Mouse (Mus musculus) hindbrain, postnatal 0 days (tissue): Measurements from ENCODE around the gene Stk32c. TPM values are rescaled to one million over a fixed set of nuclear protein-coding genes. Genes with fewer than 3 reads are reported as not detected.
A peak's percentile ranks its signal among the peaks of the same experiment; 100 is the strongest.

Experiments
- ATAC-seq: fragments of 200-750 bp; cut with Nextera tagmentation; 2 replicates; pipeline ENCODE4 v1.8.0; 2017; ENCODE audit warnings: mild to moderate bottlenecking, moderate TSS enrichment, moderate library complexity
- DNase-seq: peaks from one replicate; pipeline ENCODE4 v3.0.0-alpha.2; 2015; ENCODE audit warnings: low spot score
- H3K27ac ChIP-seq: fragments of 300-500 bp; sonication (generic); 2 replicates; pipeline ENCODE4 v1.5.1; 2014; ENCODE audit warnings: mild to moderate bottlenecking
- H3K27me3 ChIP-seq: fragments of 300-500 bp; sonication (generic); 2 replicates; pipeline ENCODE4 v1.6.1; 2014; ENCODE audit warnings: low read length, mixed read lengths; ENCODE audit not compliant: insufficient read depth
- H3K36me3 ChIP-seq: fragments of 300-500 bp; sonication (generic); 2 replicates; pipeline ENCODE4 v1.6.1; 2014; ENCODE audit warnings: low read length, mixed read lengths; ENCODE audit not compliant: insufficient read depth
- H3K4me1 ChIP-seq: fragments of 300-500 bp; sonication (generic); 2 replicates; pipeline ENCODE4 v1.6.1; 2014; ENCODE audit warnings: antibody characterized with exemption, low read length, mixed read lengths; ENCODE audit not compliant: insufficient read depth
- H3K4me2 ChIP-seq: fragments of 300-500 bp; sonication (generic); 2 replicates; pipeline ENCODE4 v1.6.1; 2014; ENCODE audit warnings: low read depth, mild to moderate bottlenecking, low read length, moderate library complexity, mixed read lengths
- H3K4me3 ChIP-seq: fragments of 300-500 bp; sonication (generic); 2 replicates; pipeline ENCODE4 v1.5.1; 2014; ENCODE audit warnings: low read length
- H3K9ac ChIP-seq: fragments of 300-500 bp; sonication (generic); replicated peaks from 2 replicates; pipeline ENCODE4 v1.6.1; 2014; ENCODE audit warnings: mild to moderate bottlenecking, low read length, moderate library complexity, mixed read lengths
- H3K9me3 ChIP-seq: fragments of 300-500 bp; sonication (generic); 2 replicates; pipeline ENCODE4 v1.6.1; 2016; ENCODE audit warnings: low read length, mixed read lengths
- CTCF ChIP-seq: IDR thresholded peaks from 2 replicates; pipeline ENCODE4 v1.5.1; 2016; ENCODE audit warnings: antibody characterized with exemption, control low read depth, low read depth
- WGBS: fragments of 180-500 bp; shearing (Covaris S2); extraction: QIAGEN DNeasy Blood & Tissue Kit; methylation state at CpG from one replicate; pipeline ENCODE4 v1.1.7; 2014; 5-methylcytosine and 5-hydroxymethylcytosine counted together
- polyA plus RNA-seq: library from polyadenylated mRNA; unstranded; fragments of >200 nt; fragmentation: Nextera tagmentation; extraction: Ambion mirVana; gene quantifications from 2 replicates; pipeline ENCODE4 v1.2.1, GENCODE M21; 2015
- total RNA-seq: library from RNA; depleted of rRNA; stranded (reverse); fragments of >200 nt; gene quantifications from 2 replicates; pipeline ENCODE4 v1.2.3, GENCODE M21; 2014

Gene Stk32c
- total and polyA plus RNA-seq, 2 experiments from 2014 or later: 2.0 to 24.7 TPM

DNA sequence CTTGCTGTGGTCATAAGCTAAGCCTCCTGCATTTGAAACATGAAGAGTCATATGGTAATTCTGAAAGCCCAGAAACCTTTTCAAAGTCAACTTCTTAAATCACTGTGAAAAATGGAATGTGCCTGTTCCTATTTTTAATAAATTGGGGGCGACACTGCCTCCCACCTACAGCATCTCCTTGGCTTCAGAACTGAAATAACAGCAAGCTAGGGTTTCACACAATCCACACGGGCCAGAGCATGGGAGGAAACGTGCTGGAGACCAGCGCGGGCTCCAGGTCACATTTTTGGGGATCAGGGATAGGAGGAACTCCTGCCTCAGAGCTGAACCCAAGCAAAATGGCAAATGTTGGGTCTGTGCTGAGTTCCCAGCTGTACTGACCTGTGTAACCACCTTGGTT, 33.8 kb downstream of the Stk32c start:
- H3K4me2 ChIP-seq: no peak overlapping the region
- no peaks in the 10 kb centered on the region for H3K9me3 ChIP-seq
- TF ChIP-seq CTCF: no peak
- H3K9ac ChIP-seq: no peak overlapping the region
- H3K4me3 ChIP-seq: no peak overlapping the region
- no peak for DNase-seq
- no peaks in the 10 kb centered on the region for H3K36me3 ChIP-seq
- H3K4me1 ChIP-seq: no peaks in the 10 kb centered on the region
- no peak overlapping the region for H3K27ac ChIP-seq
- H3K27me3 ChIP-seq: no peaks in the 10 kb centered on the region
- 86% methylated on average over 5 of the region's 5 CpGs for WGBS
- ATAC-seq: no peak

DNA sequence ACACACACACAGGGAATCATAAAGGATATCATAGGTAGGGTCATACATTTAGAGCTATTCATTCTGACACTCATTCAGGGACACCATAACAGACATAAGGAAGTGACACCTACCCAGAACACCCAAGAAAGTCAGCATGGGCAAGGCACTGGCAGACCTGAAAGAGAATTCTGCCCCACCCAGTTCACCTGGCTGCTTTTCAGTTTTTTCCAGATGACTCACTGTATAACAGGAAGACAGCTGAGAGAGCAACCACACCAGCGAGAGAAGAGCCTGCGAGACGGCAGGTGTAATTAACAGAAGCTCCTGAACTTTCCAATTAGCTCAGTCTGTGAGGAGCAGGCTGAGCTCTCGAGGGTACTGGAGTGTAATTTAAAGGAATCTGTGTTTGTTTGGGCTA, 44.0 kb downstream of the Stk32c start:
- no peak for TF ChIP-seq CTCF

GRCm38 (mm10) chr7:139164410-139164809, 48.7 kb downstream of the Stk32c start:
- DNase-seq: no peak
- ATAC-seq: no peak
- no peak overlapping the region for H3K4me3 ChIP-seq
- no peak overlapping the region for H3K9ac ChIP-seq
- H3K4me1 ChIP-seq: peaks cover 1% of the 10 kb centered on the region; the same call in 1 of the 2 replicates
- TF ChIP-seq CTCF: no peak
- H3K4me2 ChIP-seq: no peak overlapping the region
- 0 out of 2 replicates have a peak, but pooled peaks cover 4% of the 10 kb centered on the region for H3K9me3 ChIP-seq
- H3K27ac ChIP-seq: no peak overlapping the region
- no peaks in the 10 kb centered on the region for H3K36me3 ChIP-seq
- H3K27me3 ChIP-seq: no peaks in the 10 kb centered on the region
- WGBS: 87% methylated on average over 5 of the region's 5 CpGs

More for the DNA sequence above, 44.0 kb downstream of the Stk32c start:
- H3K4me3 ChIP-seq: no peak overlapping the region
- H3K27ac ChIP-seq: no peak overlapping the region
- H3K27me3 ChIP-seq: no peaks in the 10 kb centered on the region
- H3K36me3 ChIP-seq: no peaks in the 10 kb centered on the region
- H3K4me2 ChIP-seq: no peak overlapping the region
- DNase-seq (no peak), ATAC-seq (no peak)
- no peak overlapping the region for H3K9ac ChIP-seq
- WGBS: 67% methylated on average over 4 of the region's 4 CpGs
- no peaks in the 10 kb centered on the region for H3K4me1 ChIP-seq
- H3K9me3 ChIP-seq: 0 out of 2 replicates have a peak, but pooled peaks cover 4% of the 10 kb centered on the region

DNA sequence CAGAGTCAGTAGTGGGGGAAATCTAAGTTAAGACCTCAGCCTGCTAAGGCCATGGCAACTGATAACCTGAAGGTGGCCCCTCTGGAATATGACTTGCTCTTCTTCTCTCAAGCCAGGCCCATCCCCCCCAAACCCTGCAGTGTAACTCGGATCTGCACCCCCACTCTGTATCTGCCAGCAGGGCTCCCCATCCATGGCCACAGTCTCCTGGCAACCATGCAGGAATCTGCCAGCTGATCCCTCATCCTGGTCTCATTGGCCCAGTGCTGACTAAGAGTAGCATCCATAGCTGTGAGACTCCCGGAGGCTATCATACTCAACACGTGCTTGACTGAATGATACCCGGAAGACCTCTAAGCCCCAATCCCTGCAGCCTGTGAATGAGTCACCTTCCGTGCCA, 54.2 kb downstream of the Stk32c start:
- H3K9ac ChIP-seq: no peak overlapping the region
- peak; percentile 65 for DNase-seq

GRCm38 (mm10) chr7:139158549-139158948, 54.6 kb downstream of the Stk32c start:
- no peak overlapping the region for H3K9ac ChIP-seq
- no peaks in the 10 kb centered on the region for H3K9me3 ChIP-seq
- H3K27ac ChIP-seq: no peak overlapping the region
- DNase-seq (no peak), ATAC-seq (peak; percentile 31; the same call in 1 of the 2 replicates)
- TF ChIP-seq CTCF: no peak
- H3K27me3 ChIP-seq: no peaks in the 10 kb centered on the region
- H3K36me3 ChIP-seq: no peaks in the 10 kb centered on the region
- 32% methylated on average over 7 of the region's 7 CpGs for whole genome bisulfite sequencing
- H3K4me3 ChIP-seq: no peak overlapping the region
- H3K4me1 ChIP-seq: peaks cover 6% of the 10 kb centered on the region; the same call in 1 of the 2 replicates
- no peak overlapping the region for H3K4me2 ChIP-seq

More for the DNA sequence above, 54.2 kb downstream of the Stk32c start:
- Histone ChIP-seq H3K27me3 (no peaks in the 10 kb centered on the region), H3K36me3 (no peaks in the 10 kb centered on the region), H3K4me2 (no peak overlapping the region), H3K4me3 (no peak overlapping the region), H3K27ac (no peak overlapping the region), H3K4me1 (peaks cover 6% of the 10 kb centered on the region; the same call in 1 of the 2 replicates), H3K9me3 (no peaks in the 10 kb centered on the region)
- ATAC-seq: peak; percentile 88
- no peak for TF ChIP-seq CTCF
- WGBS: 19% methylated on average over 5 of the region's 5 CpGs

DNA sequence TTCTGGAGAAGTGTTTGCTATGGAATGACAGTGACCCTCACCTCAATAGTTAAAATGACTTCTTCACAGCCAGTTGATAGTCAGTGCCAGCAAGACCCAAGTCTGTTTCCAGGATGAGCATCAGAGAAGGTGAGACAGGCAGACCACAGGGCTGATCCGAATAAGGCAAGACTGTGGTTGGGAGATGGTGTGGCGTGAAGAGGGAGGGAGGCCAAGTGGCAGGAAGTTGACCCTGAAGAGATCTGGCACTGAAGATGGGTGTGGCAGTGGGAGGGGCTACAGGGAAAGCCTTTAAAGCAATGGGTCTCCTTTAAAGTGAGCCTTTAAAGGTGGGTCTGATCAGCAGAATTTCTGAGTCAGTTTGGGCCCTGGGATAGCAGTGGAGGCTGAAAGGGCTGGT, 55.6 kb downstream of the Stk32c start:
- DNase-seq (no peak), ATAC-seq (no peak)
- no peaks in the 10 kb centered on the region for H3K27me3 ChIP-seq
- peaks cover 6% of the 10 kb centered on the region; the same call in 1 of the 2 replicates for H3K4me1 ChIP-seq
- H3K4me2 ChIP-seq: no peak overlapping the region
- 68% methylated on average over 2 of the region's 2 CpGs for WGBS
- H3K27ac ChIP-seq: no peak overlapping the region
- H3K4me3 ChIP-seq: no peak overlapping the region
- no peak overlapping the region for H3K9ac ChIP-seq
- no peaks in the 10 kb centered on the region for H3K36me3 ChIP-seq
- no peaks in the 10 kb centered on the region for H3K9me3 ChIP-seq
- no peak for TF ChIP-seq CTCF

- Histone ChIP-seq H3K4me3 (no peak overlapping the region), H3K9me3 (no peaks in the 10 kb centered on the region), H3K4me1 (peaks cover 8% of the 10 kb centered on the region), H3K27me3 (no peaks in the 10 kb centered on the region), H3K27ac (no peak overlapping the region), H3K9ac (no peak overlapping the region), H3K36me3 (no peaks in the 10 kb centered on the region), H3K4me2 (no peak overlapping the region)
- no peak for TF ChIP-seq CTCF
- ATAC-seq: no peak
- WGBS: 37% methylated on average over 10 of the region's 10 CpGs
- no peak for DNase-seq
Observed at GRCm38 (mm10) chr7:139156341-139157058, 56.6 kb downstream of the Stk32c start.
